Mouse (Mus musculus): Measurements from ENCODE around the gene Axin2. TPM values are rescaled to one million over a fixed set of nuclear protein-coding genes. Genes with fewer than 3 reads are reported as not detected.

The Axin2 gene
- total and polyA plus RNA-seq, 2 experiments = 3.2 to 5.8 TPM

- Histone ChIP-seq H3K4me1 (ENCODE audit: control insufficient read depth, insufficient read depth, low read length) (peaks cover 7% of the 10 kb centered on the region), H3K27ac (replicated peaks; ENCODE audit: insufficient read depth, low read depth, low read length) (no peak overlapping the region), H3K36me3 (ENCODE audit: control insufficient read depth, insufficient read depth, low read length) (no peaks in the 10 kb centered on the region), H3K9ac (ENCODE audit: low read depth, low read length) (no peak overlapping the region), H3K27me3 (ENCODE audit: control insufficient read depth, insufficient read depth, low read length) (no peaks in the 10 kb centered on the region), H3K79me2 (ENCODE audit: control insufficient read depth, insufficient read depth, low read length) (peaks cover 13% of the 10 kb centered on the region; the same call in 1 of the 2 replicates), H3K4me3 (ENCODE audit: insufficient read depth, low read depth, low read length) (no peak overlapping the region)
- TF ChIP-seq CTCF (IDR thresholded peaks at IDR 0.05; ENCODE audit: low read depth, low read length) (no peak), POLR2A (IDR thresholded peaks at IDR 0.05; ENCODE audit: extremely low read depth, insufficient read depth, low read length) (no peak)
- WGBS = 28% methylated on average over 5 of the region's 5 CpGs
- peak; percentile 41 for DNase-seq (ENCODE audit: extremely low read depth, low read depth, low spot score)
These were observed 4.2 kb downstream of the Axin2 start for GRCm38 (mm10) chr11:108924346-108924745.

- WGBS = 25% methylated on average over 6 of the region's 6 CpGs
- no peaks in the 10 kb centered on the region for H3K36me3 ChIP-seq (ENCODE audit: control insufficient read depth, insufficient read depth, low read length)
- TF ChIP-seq CTCF (IDR thresholded peaks at IDR 0.05; ENCODE audit: low read depth, low read length) (peak; percentile 87), POLR2A (IDR thresholded peaks at IDR 0.05; ENCODE audit: extremely low read depth, insufficient read depth, low read length) (no peak)
- H3K4me3 ChIP-seq (ENCODE audit: insufficient read depth, low read depth, low read length) = no peak overlapping the region
- peaks cover 13% of the 10 kb centered on the region; the same call in 1 of the 2 replicates for H3K79me2 ChIP-seq (ENCODE audit: control insufficient read depth, insufficient read depth, low read length)
- no peak overlapping the region for H3K9ac ChIP-seq (ENCODE audit: low read depth, low read length)
- DNase-seq (ENCODE audit: extremely low read depth, low read depth, low spot score) = peak; percentile 75
- H3K27ac ChIP-seq (replicated peaks; ENCODE audit: insufficient read depth, low read depth, low read length) = no peak overlapping the region
- peaks cover 7% of the 10 kb centered on the region for H3K4me1 ChIP-seq (ENCODE audit: control insufficient read depth, insufficient read depth, low read length)
- no peaks in the 10 kb centered on the region for H3K27me3 ChIP-seq (ENCODE audit: control insufficient read depth, insufficient read depth, low read length)
These were observed 5.1 kb downstream of the Axin2 start for GRCm38 (mm10) chr11:108925202-108925601.

- DNase-seq (ENCODE audit: extremely low read depth, low read depth, low spot score) = no peak
- WGBS = 84% methylated on average over 9 of the region's 9 CpGs
- no peak overlapping the region for H3K9ac ChIP-seq (ENCODE audit: low read depth, low read length)
- peaks cover 7% of the 10 kb centered on the region for H3K4me1 ChIP-seq (ENCODE audit: control insufficient read depth, insufficient read depth, low read length)
- H3K27me3 ChIP-seq (ENCODE audit: control insufficient read depth, insufficient read depth, low read length) = no peaks in the 10 kb centered on the region
- peaks cover 13% of the 10 kb centered on the region; the same call in 1 of the 2 replicates for H3K79me2 ChIP-seq (ENCODE audit: control insufficient read depth, insufficient read depth, low read length)
- no peak overlapping the region for H3K27ac ChIP-seq (replicated peaks; ENCODE audit: insufficient read depth, low read depth, low read length)
- no peak overlapping the region for H3K4me3 ChIP-seq (ENCODE audit: insufficient read depth, low read depth, low read length)
- no peaks in the 10 kb centered on the region for H3K36me3 ChIP-seq (ENCODE audit: control insufficient read depth, insufficient read depth, low read length)
- no peak for TF ChIP-seq POLR2A (IDR thresholded peaks at IDR 0.05; ENCODE audit: extremely low read depth, insufficient read depth, low read length)
- TF ChIP-seq CTCF (IDR thresholded peaks at IDR 0.05; ENCODE audit: low read depth, low read length) = no peak
These were observed 5.7 kb downstream of the Axin2 start for GRCm38 (mm10) chr11:108925826-108926225.

DNA sequence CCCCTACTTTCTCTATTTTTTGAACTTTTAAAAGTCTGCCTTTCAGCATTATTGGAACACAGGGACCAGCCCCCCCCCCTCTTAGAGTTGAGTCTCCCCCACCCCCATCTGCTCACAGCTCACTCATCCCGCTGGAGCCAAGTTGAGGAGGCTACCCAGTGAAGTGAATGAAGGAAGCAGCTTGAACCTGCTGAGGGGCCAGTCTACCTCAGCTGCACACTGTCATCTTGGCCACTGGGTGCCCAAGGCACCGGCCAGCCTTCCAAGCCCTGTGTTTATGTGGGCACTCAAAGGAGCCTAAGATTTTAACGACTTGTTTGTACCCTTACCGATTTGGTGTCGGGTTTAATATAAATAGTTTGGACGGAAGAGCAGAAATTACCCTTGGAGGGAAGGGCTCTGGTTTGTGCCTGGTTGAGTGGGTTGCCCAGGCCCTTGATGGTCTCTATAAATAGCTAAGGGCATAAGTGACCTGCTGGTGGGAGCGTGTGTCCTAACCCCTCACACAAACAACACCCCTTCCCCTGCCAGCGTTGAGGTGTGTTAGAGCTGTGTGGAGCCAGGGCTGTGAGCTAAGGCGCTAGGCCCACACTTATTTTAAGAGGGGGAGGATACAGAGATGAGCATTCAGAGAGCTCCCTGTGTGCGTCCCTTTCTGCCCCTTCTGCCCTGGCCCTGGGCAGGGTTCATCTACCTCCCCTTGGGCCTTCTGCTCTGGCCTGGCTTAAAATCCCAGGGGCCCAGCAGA, 6.4 kb downstream of the Axin2 start:
- no peak overlapping the region for H3K9ac ChIP-seq (ENCODE audit: low read depth, low read length)
- no peak for DNase-seq (ENCODE audit: extremely low read depth, low read depth, low spot score)
- 82% methylated on average over 10 of the region's 10 CpGs for WGBS
- H3K36me3 ChIP-seq (ENCODE audit: control insufficient read depth, insufficient read depth, low read length) = no peaks in the 10 kb centered on the region
- H3K27me3 ChIP-seq (ENCODE audit: control insufficient read depth, insufficient read depth, low read length) = no peaks in the 10 kb centered on the region
- TF ChIP-seq POLR2A (IDR thresholded peaks at IDR 0.05; ENCODE audit: extremely low read depth, insufficient read depth, low read length) (no peak), CTCF (IDR thresholded peaks at IDR 0.05; ENCODE audit: low read depth, low read length) (no peak)
- no peak overlapping the region for H3K27ac ChIP-seq (replicated peaks; ENCODE audit: insufficient read depth, low read depth, low read length)
- H3K4me3 ChIP-seq (ENCODE audit: insufficient read depth, low read depth, low read length) = no peak overlapping the region
- peaks cover 7% of the 10 kb centered on the region for H3K4me1 ChIP-seq (ENCODE audit: control insufficient read depth, insufficient read depth, low read length)
- H3K79me2 ChIP-seq (ENCODE audit: control insufficient read depth, insufficient read depth, low read length) = peaks cover 9% of the 10 kb centered on the region; the same call in 1 of the 2 replicates

GRCm38 (mm10) chr11:108927093-108927444, 6.9 kb downstream of the Axin2 start:
- 0 out of 2 replicates have a peak, but pooled peaks cover 2% of the 10 kb centered on the region for H3K36me3 ChIP-seq (ENCODE audit: control insufficient read depth, insufficient read depth, low read length)
- no peaks in the 10 kb centered on the region for H3K27me3 ChIP-seq (ENCODE audit: control insufficient read depth, insufficient read depth, low read length)
- no peak overlapping the region for H3K4me3 ChIP-seq (ENCODE audit: insufficient read depth, low read depth, low read length)
- WGBS = 76% methylated on average over 13 of the region's 13 CpGs
- TF ChIP-seq POLR2A (IDR thresholded peaks at IDR 0.05; ENCODE audit: extremely low read depth, insufficient read depth, low read length) (no peak), CTCF (IDR thresholded peaks at IDR 0.05; ENCODE audit: low read depth, low read length) (no peak)
- no peak overlapping the region for H3K27ac ChIP-seq (replicated peaks; ENCODE audit: insufficient read depth, low read depth, low read length)
- peaks cover 7% of the 10 kb centered on the region for H3K4me1 ChIP-seq (ENCODE audit: control insufficient read depth, insufficient read depth, low read length)
- H3K79me2 ChIP-seq (ENCODE audit: control insufficient read depth, insufficient read depth, low read length) = peaks cover 4% of the 10 kb centered on the region; the same call in 1 of the 2 replicates
- no peak for DNase-seq (ENCODE audit: extremely low read depth, low read depth, low spot score)
- H3K9ac ChIP-seq (ENCODE audit: low read depth, low read length) = no peak overlapping the region

DNA sequence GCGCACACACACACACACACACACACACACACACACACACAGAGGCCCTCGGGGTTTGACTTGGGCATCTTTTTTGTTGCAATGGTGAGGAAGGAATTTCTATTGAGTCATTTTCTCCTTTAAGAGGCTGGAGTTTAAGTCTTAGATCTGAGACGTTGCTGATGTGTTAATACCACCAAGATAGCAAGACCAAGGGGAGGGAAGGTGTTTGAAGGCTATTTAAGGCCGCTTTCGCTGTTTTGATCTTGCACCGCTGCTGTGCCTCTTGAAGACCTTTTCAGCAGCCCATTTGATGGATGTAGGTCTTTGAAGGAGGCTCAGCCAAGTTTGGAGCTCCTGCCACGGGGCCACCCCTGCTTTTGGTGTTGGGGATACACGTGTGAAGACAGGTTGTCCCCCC, 7.9 kb downstream of the Axin2 start:
- H3K4me3 ChIP-seq (ENCODE audit: insufficient read depth, low read depth, low read length) = no peak overlapping the region
- 84% methylated on average over 8 of the region's 8 CpGs for WGBS
- no peak overlapping the region for H3K9ac ChIP-seq (ENCODE audit: low read depth, low read length)
- 0 out of 2 replicates have a peak, but pooled peaks cover 2% of the 10 kb centered on the region for H3K36me3 ChIP-seq (ENCODE audit: control insufficient read depth, insufficient read depth, low read length)
- TF ChIP-seq POLR2A (IDR thresholded peaks at IDR 0.05; ENCODE audit: extremely low read depth, insufficient read depth, low read length) = no peak
- TF ChIP-seq CTCF (IDR thresholded peaks at IDR 0.05; ENCODE audit: low read depth, low read length) = no peak
- no peak for DNase-seq (ENCODE audit: extremely low read depth, low read depth, low spot score)
- no peak overlapping the region for H3K27ac ChIP-seq (replicated peaks; ENCODE audit: insufficient read depth, low read depth, low read length)
- peaks cover 4% of the 10 kb centered on the region; the same call in 1 of the 2 replicates for H3K79me2 ChIP-seq (ENCODE audit: control insufficient read depth, insufficient read depth, low read length)
- H3K4me1 ChIP-seq (ENCODE audit: control insufficient read depth, insufficient read depth, low read length) = peaks cover 6% of the 10 kb centered on the region
- H3K27me3 ChIP-seq (ENCODE audit: control insufficient read depth, insufficient read depth, low read length) = no peaks in the 10 kb centered on the region
